ENCODE assay signal across 24 mouse cellular contexts in genomic region chr12:17061183-17061722, GRCm38 (mm10). TPM values are rescaled to one million over a fixed set of nuclear protein-coding genes. Genes with fewer than 3 reads are reported as not detected.
A peak's percentile ranks its signal among the peaks of the same experiment; 100 is the strongest.
DNase-seq lines count a peak whose midpoint lies in the region; ATAC-seq and TF ChIP-seq lines count a peak whose summit lies in the region.
"Had no signal": no experiment of that assay in that cellular context is flagged by ENCODE, and none has a peak within 500 bp of the region (broad histone marks: within the 10 kb centered on the region; RNA-seq: fewer than 3 reads in every experiment).

No protein-coding gene starts in this region.

- DNase-seq in brain, embryonic 14.5 days (ENCODE audit: low read depth): peak; percentile 54
- no peak for DNase-seq in adrenal gland, postnatal 36 days
- no peak for DNase-seq in adrenal gland, adult 8-10 months
- DNase-seq: cerebellum, adult 11 months; cerebellum, postnatal 10 days; heart, postnatal 36 days; kidney, adult 9 months; kidney, postnatal 36 days; layer of hippocampus, adult 9-11 months; liver; liver, postnatal 0 days; lung, postnatal 10 days; right cerebral cortex, postnatal 25 days; thymus, adult 18-20 months; thymus, postnatal 4 days had no signal

- H3K27me3 ChIP-seq in hindbrain, embryonic 15.5 days: no peaks in the 10 kb centered on the region
- no peaks in the 10 kb centered on the region; the same call in 1 of the 2 replicates for H3K27me3 ChIP-seq in hindbrain, embryonic 12.5 days
- H3K27me3 ChIP-seq in limb, embryonic 12.5 days: peaks cover 20% of the 10 kb centered on the region
- H3K27me3 ChIP-seq: embryonic facial prominence, embryonic 15.5 days; heart, embryonic 12.5 days; midbrain, embryonic 13.5 days had no signal

- TF ChIP-seq POLR2A in brain, embryonic 14.5 days (IDR thresholded peaks at IDR 0.05; ENCODE audit: borderline replicate concordance, extremely low read depth, insufficient read depth, insufficient read length, poor library complexity, severe bottlenecking): no peak
- TF ChIP-seq POLR2A in cortical plate, adult 2 months (IDR thresholded peaks at IDR 0.05; ENCODE audit: extremely low read depth, insufficient read depth, low read length): no peak

- no peaks in the 10 kb centered on the region for H3K9me3 ChIP-seq in hindbrain, embryonic 15.5 days
- H3K9me3 ChIP-seq in hindbrain, embryonic 12.5 days (replicated peaks): no peaks in the 10 kb centered on the region
- H3K9me3 ChIP-seq in limb, embryonic 12.5 days: no peaks in the 10 kb centered on the region
- H3K9me3 ChIP-seq: embryonic facial prominence, embryonic 15.5 days; heart, embryonic 12.5 days; midbrain, embryonic 13.5 days had no signal

- no peak overlapping the region for H3K9ac ChIP-seq in hindbrain, embryonic 15.5 days
- no peak overlapping the region for H3K9ac ChIP-seq in hindbrain, embryonic 12.5 days
- no peak overlapping the region for H3K9ac ChIP-seq in limb, embryonic 12.5 days (replicated peaks)
- H3K9ac ChIP-seq: embryonic facial prominence, embryonic 15.5 days; heart, embryonic 12.5 days; liver, postnatal 0 days; midbrain, embryonic 13.5 days had no signal

- TF ChIP-seq CTCF in brain, embryonic 14.5 days (IDR thresholded peaks at IDR 0.05; ENCODE audit: borderline replicate concordance, extremely low read depth, insufficient read depth, insufficient read length): no peak
- TF ChIP-seq CTCF in cortical plate, adult 2 months (IDR thresholded peaks at IDR 0.05; ENCODE audit: extremely low read depth, insufficient read depth, low read length): no peak

- H3K36me3 ChIP-seq in hindbrain, embryonic 15.5 days: no peaks in the 10 kb centered on the region
- no peaks in the 10 kb centered on the region for H3K36me3 ChIP-seq in hindbrain, embryonic 12.5 days
- H3K36me3 ChIP-seq in limb, embryonic 12.5 days: no peaks in the 10 kb centered on the region
- H3K36me3 ChIP-seq: embryonic facial prominence, embryonic 15.5 days; heart, embryonic 12.5 days; midbrain, embryonic 13.5 days had no signal

- H3K27ac ChIP-seq in hindbrain, embryonic 15.5 days (replicated peaks): peak overlapping the region; percentile 20; the same call in 1 of the 2 replicates
- no peak overlapping the region for H3K27ac ChIP-seq in hindbrain, embryonic 12.5 days
- peak overlapping the region; percentile 55 for H3K27ac ChIP-seq in cortical plate, adult 2 months (ENCODE audit: insufficient read depth, low read length)
- no peak overlapping the region for H3K27ac ChIP-seq in limb, embryonic 12.5 days
- H3K27ac ChIP-seq: embryonic facial prominence, embryonic 15.5 days had no signal

- peaks cover 20% of the 10 kb centered on the region for H3K4me1 ChIP-seq in hindbrain, embryonic 15.5 days (replicated peaks)
- peaks cover 9% of the 10 kb centered on the region; the same call in 1 of the 2 replicates for H3K4me1 ChIP-seq in hindbrain, embryonic 12.5 days
- H3K4me1 ChIP-seq in cortical plate, adult 2 months (ENCODE audit: control insufficient read depth, insufficient read depth, low read length): peaks cover 8% of the 10 kb centered on the region
- H3K4me1 ChIP-seq in limb, embryonic 12.5 days (replicated peaks): peaks cover 17% of the 10 kb centered on the region
- H3K4me1 ChIP-seq: embryonic facial prominence, embryonic 15.5 days; heart, embryonic 12.5 days had no signal

- no peak overlapping the region for H3K4me2 ChIP-seq in hindbrain, embryonic 15.5 days
- H3K4me2 ChIP-seq in hindbrain, embryonic 12.5 days (replicated peaks): no peak overlapping the region
- peak overlapping the region; percentile 17; the same call in 1 of the 2 replicates for H3K4me2 ChIP-seq in limb, embryonic 12.5 days
- H3K4me2 ChIP-seq: embryonic facial prominence, embryonic 15.5 days; heart, embryonic 12.5 days; midbrain, embryonic 13.5 days had no signal

- no peak for ATAC-seq in hindbrain, embryonic 15.5 days (ENCODE audit: low FRiP score, low read depth)
- ATAC-seq in hindbrain, embryonic 12.5 days (ENCODE audit: low FRiP score): no peak
- ATAC-seq in limb, embryonic 12.5 days (ENCODE audit: insufficient number of reproducible peaks, insufficient read depth, low FRiP score, low TSS enrichment, low read depth): no peak
- ATAC-seq: liver, postnatal 0 days; midbrain, embryonic 13.5 days had no signal

- H3K4me3 ChIP-seq in hindbrain, embryonic 15.5 days: no peak overlapping the region
- no peak overlapping the region for H3K4me3 ChIP-seq in hindbrain, embryonic 12.5 days
- H3K4me3 ChIP-seq in cortical plate, adult 2 months (ENCODE audit: insufficient read depth, low read length): no peak overlapping the region
- H3K4me3 ChIP-seq in limb, embryonic 12.5 days (replicated peaks): no peak overlapping the region
- H3K4me3 ChIP-seq: embryonic facial prominence, embryonic 15.5 days; heart, embryonic 12.5 days; midbrain, embryonic 13.5 days had no signal

- WGBS in hindbrain, embryonic 15.5 days: 38% methylated on average over 7 of the region's 7 CpGs
- 57% methylated on average over 7 of the region's 7 CpGs for WGBS in hindbrain, embryonic 12.5 days
- WGBS in limb, embryonic 12.5 days: 6% methylated on average over 7 of the region's 7 CpGs

RNA-seq across cellular contexts. Expression of gene 2410004P03Rik, which starts 49.7 kb away (rescaled TPM):
- 4.3 and 7.4 TPM in 2 replicates for polyA plus RNA-seq in hindbrain, embryonic 15.5 days (2015; fragmentation: Nextera tagmentation; extraction: Ambion mirVana)
- polyA plus RNA-seq in hindbrain, embryonic 12.5 days (2016; fragmentation: Nextera tagmentation; extraction: Ambion mirVana): 3.5 TPM in 2 replicates
- polyA plus RNA-seq in brain, embryonic 14.5 days (2012; rRNA removed): 1.8 and 2.8 TPM in 2 replicates
- polyA plus RNA-seq in cortical plate, adult 2 months (2012; rRNA removed): 0.62 and 0.88 TPM in 2 replicates
- 0.75 and 1.1 TPM in 2 replicates for polyA plus RNA-seq in limb, embryonic 12.5 days (2016; fragmentation: Nextera tagmentation; extraction: Ambion mirVana)
- total RNA-seq in adrenal gland, postnatal 36 days (2021): not detected
- total RNA-seq in adrenal gland, adult 8-10 months (2022): not detected
- total RNA-seq: adrenal gland, adult 18-20 months; gastrocnemius, adult 8-10 months had no signal

Comparison
In these comparisons a context has a peak if more than half of its experiments do, and no peak if none do; other contexts are left out.
1. H3K27ac ChIP-seq: peak in hindbrain, embryonic 15.5 days (single experiment) and cortical plate, adult 2 months (single experiment); none in hindbrain, embryonic 12.5 days (single experiment) and limb, embryonic 12.5 days (single experiment).